10 mouse cellular contexts compared by ENCODE assay signal in genomic region chr9:103563864-103564610, GRCm38 (mm10).
DNase-seq lines count a peak whose midpoint lies in the region; ATAC-seq and TF ChIP-seq lines count a peak whose summit lies in the region.
"Had no signal": no experiment of that assay in that cellular context is flagged by ENCODE, and none has a peak within 500 bp of the region (broad histone marks: within the 10 kb centered on the region; RNA-seq: fewer than 3 reads in every experiment).

No protein-coding gene starts in this region.

- no peak overlapping the region for H3K9ac ChIP-seq in intestine, postnatal 0 days (ENCODE audit: low read depth, low read length)
- H3K9ac ChIP-seq: liver, embryonic 15.5 days had no signal

- no peak for TF ChIP-seq POLR2A in cerebellum, adult 2 months (IDR thresholded peaks at IDR 0.05; ENCODE audit: borderline replicate concordance, insufficient read depth, low read length)

- H3K27ac ChIP-seq in cerebellum, adult 2 months (ENCODE audit: insufficient read depth, low read length) = peak overlapping the region; percentile 70; the same call in 1 of the 2 replicates
- H3K27ac ChIP-seq in embryonic facial prominence, embryonic 10.5 days (replicated peaks) = no peak overlapping the region
- no peak overlapping the region for H3K27ac ChIP-seq in intestine, postnatal 0 days (ENCODE audit: low read depth, low read length)
- H3K27ac ChIP-seq: liver, embryonic 15.5 days had no signal

- H3K9me3 ChIP-seq in embryonic facial prominence, embryonic 10.5 days = 0 out of 2 replicates have a peak, but pooled peaks cover 2% of the 10 kb centered on the region
- H3K9me3 ChIP-seq in intestine, postnatal 0 days (ENCODE audit: control insufficient read depth) = no peaks in the 10 kb centered on the region
- H3K9me3 ChIP-seq: liver, embryonic 15.5 days had no signal

- no peaks in the 10 kb centered on the region for H3K27me3 ChIP-seq in cerebellum, adult 2 months (ENCODE audit: control insufficient read depth, insufficient read depth, low read length)
- H3K27me3 ChIP-seq in embryonic facial prominence, embryonic 10.5 days (replicated peaks; ENCODE audit: low read depth, poor library complexity, severe bottlenecking) = no peaks in the 10 kb centered on the region; the same call in 1 of the 2 replicates
- H3K27me3 ChIP-seq in intestine, postnatal 0 days (replicated peaks; ENCODE audit: control insufficient read depth, insufficient read depth, low read length) = no peaks in the 10 kb centered on the region
- H3K27me3 ChIP-seq: liver, embryonic 15.5 days had no signal

- H3K4me2 ChIP-seq in intestine, postnatal 0 days (replicated peaks; ENCODE audit: low read depth) = no peak overlapping the region
- H3K4me2 ChIP-seq: liver, embryonic 15.5 days had no signal

- ATAC-seq in intestine, postnatal 0 days = no peak

- TF ChIP-seq CTCF in cerebellum, adult 2 months (IDR thresholded peaks at IDR 0.05; ENCODE audit: borderline replicate concordance, insufficient read depth, low read depth, low read length) = peak; percentile 44; the same call in 1 of the 2 replicates
- peak; percentile 68 for TF ChIP-seq CTCF in intestine, postnatal 0 days (IDR thresholded peaks at IDR 0.05; ENCODE audit: low read depth)

- H3K4me3 ChIP-seq in cerebellum, adult 2 months (replicated peaks; ENCODE audit: insufficient read depth, low read depth, low read length) = no peak overlapping the region
- H3K4me3 ChIP-seq in embryonic facial prominence, embryonic 10.5 days = no peak overlapping the region
- no peak overlapping the region for H3K4me3 ChIP-seq in intestine, postnatal 0 days (ENCODE audit: low read depth, low read length)
- H3K4me3 ChIP-seq: erythroblast, embryonic 14.5 days; liver, embryonic 15.5 days had no signal

- DNase-seq in cerebellum, adult 2 months = peak; percentile 66 to 67
- no peak for DNase-seq in cerebellum, adult 11-12 months
- peak; percentile 62 for DNase-seq in right cerebral cortex, postnatal 4 days
- no peak for DNase-seq in right cerebral cortex, adult 18-20 months
- DNase-seq in embryonic facial prominence, embryonic 10.5 days (ENCODE audit: low spot score) = peak; percentile 50
- DNase-seq in lung, postnatal 36 days = peak; percentile 57
- DNase-seq in T-cell, adult 2 months (ENCODE audit: low spot score) = no peak

- H3K4me1 ChIP-seq in cerebellum, adult 2 months (ENCODE audit: control insufficient read depth, insufficient read depth, low read length) = peaks cover 23% of the 10 kb centered on the region
- peaks cover 19% of the 10 kb centered on the region for H3K4me1 ChIP-seq in embryonic facial prominence, embryonic 10.5 days
- H3K4me1 ChIP-seq in intestine, postnatal 0 days (replicated peaks; ENCODE audit: control insufficient read depth, insufficient read depth, low read length) = no peaks in the 10 kb centered on the region
- H3K4me1 ChIP-seq: liver, embryonic 15.5 days had no signal

- 37% methylated on average over 10 of the region's 10 CpGs for WGBS in cerebellum, adult 2 months
- WGBS in embryonic facial prominence, embryonic 10.5 days = 46% methylated on average over 10 of the region's 10 CpGs
- WGBS in intestine, postnatal 0 days = 17% methylated on average over 10 of the region's 10 CpGs

- no peaks in the 10 kb centered on the region for H3K36me3 ChIP-seq in embryonic facial prominence, embryonic 10.5 days (replicated peaks)
- H3K36me3 ChIP-seq in intestine, postnatal 0 days (ENCODE audit: control insufficient read depth, insufficient read depth) = no peaks in the 10 kb centered on the region
- H3K36me3 ChIP-seq: liver, embryonic 15.5 days had no signal

Comparison
In these comparisons a context has a peak if more than half of its experiments do, and no peak if none do; other contexts are left out.
1. DNase-seq: peak in cerebellum, adult 2 months (2 of 2), right cerebral cortex, postnatal 4 days (single experiment), embryonic facial prominence, embryonic 10.5 days (single experiment) and lung, postnatal 36 days (single experiment); none in cerebellum, adult 11-12 months (single experiment), right cerebral cortex, adult 18-20 months (single experiment) and T-cell, adult 2 months (single experiment).